Mouse (Mus musculus) embryonic facial prominence, embryonic 10.5 days (tissue): Measurements from ENCODE around the gene Faf2. TPM values are rescaled to one million over a fixed set of nuclear protein-coding genes. Genes with fewer than 3 reads are reported as not detected.

Experiments
- microRNA-seq: library from miRNA; unstranded; fragments of <30 nt; microRNA quantifications from one replicate; pipeline ENCODE4, GENCODE M21; 2017
- polyA plus RNA-seq: library from polyadenylated mRNA; unstranded; fragments of >200 nt; fragmentation: Nextera tagmentation; extraction: Ambion mirVana; gene quantifications from 2 replicates; pipeline ENCODE4 v1.2.1, GENCODE M21; 2016

Gene Faf2
- polyA plus RNA-seq, 1 experiment from 2014 or later = 86.7 TPM

Small RNA genes within 50 kb of the gene (microRNA-seq; reads per million reads assigned to microRNA genes)
- not detected for gene Gm24195

Other genes with a start within 250 kb of the Faf2 start
- gene Thoc3, start 152.9 kb upstream of the Faf2 start, polyA plus RNA-seq = 190 and 194 TPM in 2 replicates
- 20.4 and 21.0 TPM in 2 replicates for gene Simc1, start 118.0 kb upstream of the Faf2 start, polyA plus RNA-seq
- 200 and 207 TPM in 2 replicates for gene 4833439L19Rik, start 56.3 kb upstream of the Faf2 start, polyA plus RNA-seq
- gene Arl10, start 46.8 kb upstream of the Faf2 start, polyA plus RNA-seq = 28.8 and 29.6 TPM in 2 replicates
- 112 and 117 TPM in 2 replicates for gene Nop16, start 31.7 kb upstream of the Faf2 start, polyA plus RNA-seq
- 144 and 154 TPM in 2 replicates for gene Higd2a, start 31.6 kb upstream of the Faf2 start, polyA plus RNA-seq
- gene Cltb, start 10.4 kb upstream of the Faf2 start, polyA plus RNA-seq = 14.2 and 16.9 TPM in 2 replicates
- 87.6 and 105 TPM in 2 replicates for gene Rnf44, start 72.1 kb downstream of the Faf2 start, polyA plus RNA-seq
- 0.05 and 0.15 TPM in 2 replicates for gene Cdhr2, start 79.7 kb downstream of the Faf2 start, polyA plus RNA-seq
- 0.66 and 0.94 TPM in 2 replicates for gene Gprin1, start 128.1 kb downstream of the Faf2 start, polyA plus RNA-seq
- 0.79 and 1.3 TPM in 2 replicates for gene Sncb, start 144.8 kb downstream of the Faf2 start, polyA plus RNA-seq
- gene Eif4e1b, start 162.2 kb downstream of the Faf2 start, polyA plus RNA-seq = not detected in 2 replicates
- gene Tspan17, start 167.6 kb downstream of the Faf2 start, polyA plus RNA-seq = 9.7 and 10.9 TPM in 2 replicates